Mouse (Mus musculus): Measurements from ENCODE around the gene Taf6l. TPM values are rescaled to one million over a fixed set of nuclear protein-coding genes. Genes with fewer than 3 reads are reported as not detected.

The Taf6l gene
- polyA plus RNA-seq, 1 experiment from 2014 or later: 23.0 TPM

- Histone ChIP-seq H3K4me2 (ENCODE audit: low read depth, severe bottlenecking) (peak overlapping the region; percentile 61), H3K27me3 (ENCODE audit: control insufficient read depth, insufficient read depth, low read length) (no peaks in the 10 kb centered on the region), H3K9ac (ENCODE audit: low read length) (peak overlapping the region; percentile 83), H3K27ac (replicated peaks; ENCODE audit: low read depth, low read length) (no peak overlapping the region), H3K4me1 (ENCODE audit: control insufficient read depth, insufficient read depth, low read length) (no peaks in the 10 kb centered on the region), H3K4me3 (ENCODE audit: low read depth, low read length) (peak overlapping the region; percentile 87), H3K36me3 (ENCODE audit: control insufficient read depth, insufficient read depth, low read length) (peaks cover 3% of the 10 kb centered on the region; the same call in 1 of the 2 replicates), H3K9me3 (ENCODE audit: control insufficient read depth, low read length) (no peaks in the 10 kb centered on the region)
- 7% methylated on average over 14 of the region's 14 CpGs for WGBS
- DNase-seq (ENCODE audit: low spot score) (no peak), ATAC-seq (ENCODE audit: insufficient number of reproducible peaks, low FRiP score, low TSS enrichment, low read depth) (no peak)
Measured at GRCm38 (mm10) chr19:8757471-8757998, 28.7 kb downstream of the Taf6l start.

- peak within 1 kb of the TSS; percentile 61 for H3K4me2 ChIP-seq (ENCODE audit: low read depth, severe bottlenecking)
- H3K4me3 ChIP-seq (ENCODE audit: low read depth, low read length): peak within 1 kb of the TSS; percentile 87
- H3K27ac ChIP-seq (replicated peaks; ENCODE audit: low read depth, low read length): peak within 1 kb of the TSS; percentile 83
- peak within 1 kb of the TSS; percentile 83 for H3K9ac ChIP-seq (ENCODE audit: low read length)
- no peaks in the 10 kb centered on the region for H3K4me1 ChIP-seq (ENCODE audit: control insufficient read depth, insufficient read depth, low read length)
- H3K27me3 ChIP-seq (ENCODE audit: control insufficient read depth, insufficient read depth, low read length): no peaks in the 10 kb centered on the region
- ATAC-seq (ENCODE audit: insufficient number of reproducible peaks, low FRiP score, low TSS enrichment, low read depth) (peak; percentile 88), DNase-seq (ENCODE audit: low spot score) (peak; percentile 95)
- peaks cover 2% of the 10 kb centered on the region; the same call in 1 of the 2 replicates for H3K36me3 ChIP-seq (ENCODE audit: control insufficient read depth, insufficient read depth, low read length)
- no peaks in the 10 kb centered on the region for H3K9me3 ChIP-seq (ENCODE audit: control insufficient read depth, low read length)
- WGBS: under 1% methylated on average over 75 of the region's 75 CpGs
Measured at GRCm38 (mm10) chr19:8756635-8757387, 29.4 kb downstream of the Taf6l start, which contains the start of gene Nxf1. Gene Nxf1, plus strand, starts transcription at chr19:8757073.

- 84% methylated on average over 3 of the region's 3 CpGs for WGBS
Measured at GRCm38 (mm10) chr19:8755652-8756051, 30.6 kb downstream of the Taf6l start.

GRCm38 (mm10) chr19:8747368-8747767 lies 38.8 kb downstream of the Taf6l start:
- ATAC-seq (ENCODE audit: insufficient number of reproducible peaks, low FRiP score, low TSS enrichment, low read depth) (no peak), DNase-seq (ENCODE audit: low spot score) (no peak)
- Histone ChIP-seq H3K27me3 (ENCODE audit: control insufficient read depth, insufficient read depth, low read length) (no peaks in the 10 kb centered on the region), H3K9me3 (ENCODE audit: control insufficient read depth, low read length) (no peaks in the 10 kb centered on the region; the same call in 1 of the 2 replicates), H3K9ac (ENCODE audit: low read length) (no peak overlapping the region), H3K4me3 (ENCODE audit: low read depth, low read length) (no peak overlapping the region), H3K4me2 (ENCODE audit: low read depth, severe bottlenecking) (no peak overlapping the region), H3K27ac (replicated peaks; ENCODE audit: low read depth, low read length) (no peak overlapping the region), H3K4me1 (ENCODE audit: control insufficient read depth, insufficient read depth, low read length) (no peaks in the 10 kb centered on the region; the same call in 1 of the 2 replicates), H3K36me3 (ENCODE audit: control insufficient read depth, insufficient read depth, low read length) (peaks cover 44% of the 10 kb centered on the region)
- 75% methylated on average over 2 of the region's 2 CpGs for WGBS

More at GRCm38 (mm10) chr19:8755652-8756051, 30.6 kb downstream of the Taf6l start:
- H3K4me1 ChIP-seq (ENCODE audit: control insufficient read depth, insufficient read depth, low read length): no peaks in the 10 kb centered on the region
- H3K9ac ChIP-seq (ENCODE audit: low read length): no peak overlapping the region
- no peaks in the 10 kb centered on the region for H3K9me3 ChIP-seq (ENCODE audit: control insufficient read depth, low read length)
- H3K4me3 ChIP-seq (ENCODE audit: low read depth, low read length): no peak overlapping the region
- H3K27ac ChIP-seq (replicated peaks; ENCODE audit: low read depth, low read length): no peak overlapping the region
- H3K36me3 ChIP-seq (ENCODE audit: control insufficient read depth, insufficient read depth, low read length): peaks cover 9% of the 10 kb centered on the region; the same call in 1 of the 2 replicates
- H3K4me2 ChIP-seq (ENCODE audit: low read depth, severe bottlenecking): peak overlapping the region; percentile 61; the same call in 1 of the 2 replicates
- H3K27me3 ChIP-seq (ENCODE audit: control insufficient read depth, insufficient read depth, low read length): no peaks in the 10 kb centered on the region
- DNase-seq (ENCODE audit: low spot score): no peak
- ATAC-seq (ENCODE audit: insufficient number of reproducible peaks, low FRiP score, low TSS enrichment, low read depth): no peak

- Histone ChIP-seq H3K9ac (ENCODE audit: low read length) (no peak overlapping the region), H3K4me2 (ENCODE audit: low read depth, severe bottlenecking) (no peak overlapping the region), H3K36me3 (ENCODE audit: control insufficient read depth, insufficient read depth, low read length) (peaks cover 39% of the 10 kb centered on the region), H3K9me3 (ENCODE audit: control insufficient read depth, low read length) (no peaks in the 10 kb centered on the region; the same call in 1 of the 2 replicates), H3K27me3 (ENCODE audit: control insufficient read depth, insufficient read depth, low read length) (no peaks in the 10 kb centered on the region), H3K4me3 (ENCODE audit: low read depth, low read length) (no peak overlapping the region), H3K27ac (replicated peaks; ENCODE audit: low read depth, low read length) (no peak overlapping the region), H3K4me1 (ENCODE audit: control insufficient read depth, insufficient read depth, low read length) (peaks cover 9% of the 10 kb centered on the region)
- 89% methylated on average over 1 of the region's 1 CpGs for WGBS
- DNase-seq (ENCODE audit: low spot score) (no peak), ATAC-seq (ENCODE audit: insufficient number of reproducible peaks, low FRiP score, low TSS enrichment, low read depth) (no peak)
Measured at GRCm38 (mm10) chr19:8745382-8745781, 40.8 kb downstream of the Taf6l start.

- ATAC-seq (ENCODE audit: insufficient number of reproducible peaks, low FRiP score, low TSS enrichment, low read depth) (no peak), DNase-seq (ENCODE audit: low spot score) (no peak)
- Histone ChIP-seq H3K27me3 (ENCODE audit: control insufficient read depth, insufficient read depth, low read length) (no peaks in the 10 kb centered on the region), H3K36me3 (ENCODE audit: control insufficient read depth, insufficient read depth, low read length) (peaks cover 34% of the 10 kb centered on the region), H3K9me3 (ENCODE audit: control insufficient read depth, low read length) (no peaks in the 10 kb centered on the region), H3K4me3 (ENCODE audit: low read depth, low read length) (peak overlapping the region; percentile 97), H3K9ac (ENCODE audit: low read length) (peak overlapping the region; percentile 87), H3K4me1 (ENCODE audit: control insufficient read depth, insufficient read depth, low read length) (peaks cover 9% of the 10 kb centered on the region), H3K4me2 (ENCODE audit: low read depth, severe bottlenecking) (peak overlapping the region; percentile 92), H3K27ac (replicated peaks; ENCODE audit: low read depth, low read length) (peak overlapping the region; percentile 78)
- 18% methylated on average over 14 of the region's 14 CpGs for WGBS
Measured at GRCm38 (mm10) chr19:8742176-8742575, 44.0 kb downstream of the Taf6l start.

GRCm38 (mm10) chr19:8741243-8741869 lies 44.9 kb downstream of the Taf6l start, which contains the start of gene Stx5a:
Gene Stx5a, plus strand, starts transcription at chr19:8741413.
- Histone ChIP-seq H3K36me3 (ENCODE audit: control insufficient read depth, insufficient read depth, low read length) (peaks cover 30% of the 10 kb centered on the region), H3K9me3 (ENCODE audit: control insufficient read depth, low read length) (no peaks in the 10 kb centered on the region), H3K4me3 (ENCODE audit: low read depth, low read length) (peak within 1 kb of the TSS; percentile 97), H3K27me3 (ENCODE audit: control insufficient read depth, insufficient read depth, low read length) (no peaks in the 10 kb centered on the region), H3K9ac (ENCODE audit: low read length) (peak within 1 kb of the TSS; percentile 87), H3K4me1 (ENCODE audit: control insufficient read depth, insufficient read depth, low read length) (peaks cover 9% of the 10 kb centered on the region), H3K27ac (replicated peaks; ENCODE audit: low read depth, low read length) (peak within 1 kb of the TSS; percentile 78), H3K4me2 (ENCODE audit: low read depth, severe bottlenecking) (peak within 1 kb of the TSS; percentile 92)
- peak; percentile 96 for ATAC-seq (ENCODE audit: insufficient number of reproducible peaks, low FRiP score, low TSS enrichment, low read depth)
- under 1% methylated on average over 36 of the region's 36 CpGs for WGBS
- peak; percentile 96 for DNase-seq (ENCODE audit: low spot score)

- H3K4me3 ChIP-seq (ENCODE audit: low read depth, low read length): peak within 1 kb of the TSS; percentile 97
- 0 out of 2 replicates have a peak, but pooled peaks have one; percentile 0 for ATAC-seq (ENCODE audit: insufficient number of reproducible peaks, low FRiP score, low TSS enrichment, low read depth)
- no peak for DNase-seq (ENCODE audit: low spot score)
Measured at GRCm38 (mm10) chr19:8740603-8741002, 45.6 kb downstream of the Taf6l start, which contains the start of gene 1700092M07Rik. Gene 1700092M07Rik, plus strand, starts transcription at chr19:8740718.

More at GRCm38 (mm10) chr19:8740603-8741002, 45.6 kb downstream of the Taf6l start, which contains the start of gene 1700092M07Rik:
- peak within 1 kb of the TSS; percentile 77 for H3K27ac ChIP-seq (replicated peaks; ENCODE audit: low read depth, low read length)
- peak within 1 kb of the TSS; percentile 77 for H3K9ac ChIP-seq (ENCODE audit: low read length)
- H3K27me3 ChIP-seq (ENCODE audit: control insufficient read depth, insufficient read depth, low read length): no peaks in the 10 kb centered on the region
- H3K9me3 ChIP-seq (ENCODE audit: control insufficient read depth, low read length): no peaks in the 10 kb centered on the region
- H3K4me1 ChIP-seq (ENCODE audit: control insufficient read depth, insufficient read depth, low read length): peaks cover 9% of the 10 kb centered on the region
- WGBS: 71% methylated on average over 14 of the region's 14 CpGs
- H3K36me3 ChIP-seq (ENCODE audit: control insufficient read depth, insufficient read depth, low read length): peaks cover 27% of the 10 kb centered on the region
- H3K4me2 ChIP-seq (ENCODE audit: low read depth, severe bottlenecking): peak within 1 kb of the TSS; percentile 27

All from limb, embryonic 11.5 days (tissue).